Mouse (Mus musculus) G1E (cell line): ENCODE measurements around the gene Ankrd39.

Experiments
- CTCF ChIP-seq: IDR thresholded peaks from 2 replicates; pipeline ENCODE4 v1.5.1; 2012; ENCODE audit warnings: low read depth, low read length, inconsistent platforms, mixed read lengths
- GATA1 ChIP-seq: IDR thresholded peaks from 2 replicates; pipeline ENCODE4 v1.6.1; 2012; ENCODE audit warnings: borderline replicate concordance, low read length, inconsistent platforms, mixed read lengths
- GATA2 ChIP-seq: IDR thresholded peaks from 2 replicates; pipeline ENCODE4 v1.6.1; 2012; ENCODE audit warnings: low read depth, low read length, inconsistent platforms, borderline replicate concordance
- POLR2AphosphoS5 ChIP-seq: IDR thresholded peaks from 2 replicates; pipeline ENCODE4 v1.6.1; 2012; ENCODE audit warnings: low read depth, low read length, inconsistent platforms; ENCODE audit not compliant: insufficient replicate concordance
- TAL1 ChIP-seq: conservative IDR thresholded peaks from 2 replicates; pipeline ENCODE4 v1.6.1; 2012; ENCODE audit warnings: low read depth, low read length, inconsistent platforms, mixed read lengths

DNA sequence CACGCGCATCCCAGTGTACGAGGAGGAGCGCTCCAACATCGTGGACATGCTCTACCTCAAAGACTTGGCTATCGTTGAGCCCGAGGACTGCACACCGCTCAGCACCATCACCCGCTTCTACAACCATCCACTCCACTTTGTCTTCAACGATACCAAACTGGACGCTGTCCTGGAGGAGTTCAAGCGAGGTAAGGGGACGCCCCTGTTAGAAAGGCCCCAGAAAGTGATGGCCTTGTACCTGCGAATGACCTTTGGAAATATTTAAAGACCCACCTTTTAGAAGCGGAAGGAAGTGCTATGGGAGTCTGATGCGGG, 34.3 kb downstream of the Ankrd39 start:
- no peak for TF ChIP-seq CTCF
- no peak for TF ChIP-seq GATA1
- TF ChIP-seq TAL1: no peak
- TF ChIP-seq GATA2: no peak
- no peak for TF ChIP-seq POLR2AphosphoS5
